Mouse (Mus musculus) gastrocnemius, adult 18-20 months (tissue): Measurements from ENCODE around the gene Morc4. TPM values are rescaled to one million over a fixed set of nuclear protein-coding genes. Genes with fewer than 3 reads are reported as not detected.
A peak's percentile ranks its signal among the peaks of the same experiment; 100 is the strongest.

Experiments used
- DNase-seq: peaks from one replicate; pipeline ENCODE4 v3.0.0; 2021; ENCODE audit warnings: low spot score
- total RNA-seq, 2 experiments: library from RNA; stranded (reverse); gene quantifications; 2 replicates each; pipeline ENCODE4 v1.2.3; 2021

The Morc4 gene
- total RNA-seq, 2 experiments from 2014 or later, result 3.8 to 5.7 TPM

DNA sequence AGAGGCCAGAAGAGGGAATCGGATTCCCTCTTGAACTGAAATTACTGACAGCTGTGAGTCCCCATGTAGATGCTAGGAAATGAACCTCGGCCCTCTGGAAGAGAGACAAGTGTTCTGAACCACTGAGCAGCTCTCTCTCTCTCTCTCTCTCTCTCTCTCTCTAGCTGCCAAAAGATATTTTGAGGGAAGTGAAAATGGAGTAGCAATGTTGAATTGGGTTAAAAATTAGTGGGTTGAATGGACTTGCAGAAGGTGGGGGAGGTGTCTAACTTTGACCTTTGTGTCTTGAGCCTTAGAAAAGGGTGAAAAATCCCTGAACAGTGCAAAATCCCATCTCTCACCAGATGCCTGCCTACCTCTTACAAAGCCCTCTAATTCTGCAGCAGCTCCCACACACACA lies 64.1 kb downstream of the Morc4 start:
- DNase-seq, result peak; percentile 2

DNA sequence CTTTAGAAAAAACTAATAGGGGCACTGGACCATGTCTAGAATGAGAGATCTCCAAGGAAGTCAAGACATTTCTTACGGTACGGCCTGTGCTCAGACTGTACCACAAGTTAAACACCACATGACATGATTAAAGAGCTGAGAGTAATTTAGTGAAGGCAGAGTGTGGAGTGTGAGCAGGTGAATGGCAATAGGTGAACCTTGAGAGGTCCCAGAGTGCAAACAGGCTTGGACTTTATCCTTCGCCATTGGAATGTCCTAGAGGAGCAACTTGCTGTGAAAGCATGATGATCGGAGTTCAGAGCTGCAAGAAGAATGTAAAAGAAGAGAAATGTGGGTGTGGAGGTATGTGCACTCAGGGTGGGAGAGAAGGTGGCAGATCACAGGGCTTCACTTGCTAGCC lies 65.6 kb downstream of the Morc4 start:
- DNase-seq, result no peak

DNA sequence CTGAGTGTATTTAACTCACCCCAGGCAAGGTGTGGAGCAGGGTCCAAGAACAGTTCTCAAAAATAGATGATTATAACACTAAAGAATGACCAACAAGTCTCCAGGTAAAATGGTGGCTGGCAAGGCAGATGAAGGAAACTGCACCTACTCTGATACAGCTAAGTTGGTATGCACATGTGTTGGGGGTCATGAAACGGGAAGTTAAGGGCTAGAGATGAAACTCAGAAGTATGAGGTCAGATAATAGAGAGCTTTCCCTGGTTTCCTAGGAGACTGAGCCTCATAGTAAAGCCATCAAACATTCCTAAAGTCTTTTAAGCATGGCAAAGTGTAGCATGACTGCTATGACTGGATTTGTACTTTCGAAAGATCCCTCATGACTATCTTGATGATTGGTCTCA lies 68.4 kb downstream of the Morc4 start:
- no peak for DNase-seq

- DNase-seq, result no peak
These were observed 71.0 kb downstream of the Morc4 start, which contains the start of gene Cldn2 for GRCm38 (mm10) chrX:139800406-139800878. Gene Cldn2 (plus strand): TSS chrX:139800828.

- no peak for DNase-seq
These were observed 71.5 kb downstream of the Morc4 start for GRCm38 (mm10) chrX:139799953-139800352.

DNA sequence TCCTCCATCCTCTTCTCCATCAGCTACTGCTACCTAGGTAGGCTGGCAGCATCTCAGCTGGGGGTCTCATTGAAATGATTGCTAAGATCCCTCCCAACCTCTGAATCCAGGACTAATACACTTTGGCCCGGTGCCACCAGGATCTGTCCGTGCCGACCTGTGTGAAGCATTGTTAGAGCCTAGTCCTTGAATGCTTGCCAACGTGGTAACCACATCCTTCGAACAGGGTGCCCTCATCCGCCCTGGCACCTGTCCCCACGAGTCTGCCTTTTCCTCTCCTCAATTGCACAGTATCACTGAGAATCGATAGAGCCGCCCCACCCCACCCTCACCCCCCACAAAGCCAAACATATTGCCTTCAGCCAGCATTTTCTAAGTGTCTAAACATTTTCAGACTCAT lies 73.6 kb downstream of the Morc4 start:
- no peak for DNase-seq

DNA sequence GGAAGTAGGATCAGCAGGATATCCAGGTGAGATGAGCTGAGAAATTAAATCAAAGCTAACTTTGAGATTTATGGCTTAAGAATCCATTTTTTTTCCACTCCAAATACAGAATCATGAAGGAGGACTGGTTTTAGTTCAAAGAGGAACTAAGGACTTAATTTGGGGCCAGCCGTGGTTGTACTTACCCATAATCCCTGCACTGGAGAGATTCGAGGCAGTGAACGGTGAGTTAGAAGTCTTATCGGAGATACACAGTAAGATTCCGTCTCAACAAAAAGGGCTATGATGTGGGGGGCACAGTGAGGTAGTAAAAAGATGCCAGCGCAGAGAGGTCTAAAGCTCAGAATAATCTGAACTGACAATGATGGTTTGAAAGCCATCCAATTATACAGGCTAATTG lies 75.4 kb downstream of the Morc4 start:
- no peak for DNase-seq

DNA sequence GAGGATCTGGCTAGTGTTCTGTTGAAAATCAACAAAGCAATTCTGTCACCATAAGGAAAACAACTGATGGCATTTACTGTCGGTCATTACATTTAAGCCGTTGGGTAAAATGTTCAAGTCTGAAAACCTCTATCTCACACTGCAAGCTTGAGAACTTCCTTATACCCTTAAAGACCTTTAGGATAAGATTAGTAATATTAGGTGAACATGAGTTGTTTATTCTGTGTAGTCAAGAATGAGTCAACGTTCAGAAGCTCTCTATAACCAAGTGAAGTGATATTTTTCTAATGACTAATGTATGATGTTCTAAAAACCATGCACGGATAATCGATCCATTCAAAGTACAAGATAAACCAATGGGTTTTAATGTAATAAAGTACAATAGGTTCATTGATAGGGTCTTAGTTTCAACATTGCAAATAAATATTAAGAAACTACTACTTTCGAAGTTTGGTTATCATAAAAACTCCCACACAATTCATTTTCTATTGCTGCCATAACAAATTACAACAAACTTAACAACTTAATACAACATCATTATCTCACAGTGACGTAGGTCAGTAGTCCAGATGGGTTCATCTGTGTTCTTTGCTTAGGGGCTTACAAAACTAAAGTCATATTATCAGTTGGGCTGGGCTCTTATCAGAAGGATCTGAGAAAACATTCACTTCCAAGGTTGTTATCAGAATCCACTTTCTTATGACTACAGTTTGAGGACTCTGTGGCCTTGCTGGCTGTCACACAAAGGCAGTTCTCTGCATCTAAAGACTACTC lies 77.2 kb downstream of the Morc4 start:
- DNase-seq, result no peak

DNA sequence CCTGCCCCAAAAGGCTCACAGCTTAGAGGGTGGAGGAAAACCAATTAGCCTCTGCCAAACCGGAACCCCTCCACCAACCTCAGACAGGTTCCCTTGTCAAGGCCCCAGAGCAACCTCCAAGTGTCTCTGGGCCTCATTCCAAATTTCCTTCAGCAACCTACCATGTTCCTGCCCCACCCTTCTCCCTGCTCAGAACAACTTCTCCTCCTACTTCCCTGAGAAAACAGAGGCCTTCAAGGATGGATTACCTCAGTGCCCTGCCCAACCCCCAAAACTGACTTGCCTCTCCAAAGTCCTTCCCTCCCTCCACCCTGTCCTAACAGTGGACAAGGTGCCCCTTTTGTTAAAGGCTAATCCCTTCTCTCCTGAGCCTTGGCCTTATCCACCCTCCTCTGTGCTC lies 85.7 kb downstream of the Morc4 start:
- no peak for DNase-seq

DNA sequence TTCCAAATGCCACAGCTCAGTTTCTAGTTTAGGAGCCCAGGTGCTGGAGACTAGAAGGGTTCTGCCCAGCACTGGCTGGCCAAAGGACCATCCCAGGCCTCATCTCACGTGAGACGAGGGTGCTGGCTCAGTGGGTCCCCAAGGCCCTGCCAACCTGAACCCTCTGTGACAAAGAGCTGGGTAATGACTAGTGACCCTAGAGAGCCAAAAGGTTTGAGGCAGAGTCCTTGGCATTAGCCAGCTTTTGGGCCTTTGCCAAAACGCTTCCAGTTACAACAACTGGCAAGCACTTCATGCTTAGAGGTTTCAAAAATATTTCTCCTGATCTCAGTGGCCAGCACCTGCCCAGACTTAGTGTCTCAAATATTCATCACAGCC lies 88.4 kb downstream of the Morc4 start:
- DNase-seq, result peak; percentile 62

DNA sequence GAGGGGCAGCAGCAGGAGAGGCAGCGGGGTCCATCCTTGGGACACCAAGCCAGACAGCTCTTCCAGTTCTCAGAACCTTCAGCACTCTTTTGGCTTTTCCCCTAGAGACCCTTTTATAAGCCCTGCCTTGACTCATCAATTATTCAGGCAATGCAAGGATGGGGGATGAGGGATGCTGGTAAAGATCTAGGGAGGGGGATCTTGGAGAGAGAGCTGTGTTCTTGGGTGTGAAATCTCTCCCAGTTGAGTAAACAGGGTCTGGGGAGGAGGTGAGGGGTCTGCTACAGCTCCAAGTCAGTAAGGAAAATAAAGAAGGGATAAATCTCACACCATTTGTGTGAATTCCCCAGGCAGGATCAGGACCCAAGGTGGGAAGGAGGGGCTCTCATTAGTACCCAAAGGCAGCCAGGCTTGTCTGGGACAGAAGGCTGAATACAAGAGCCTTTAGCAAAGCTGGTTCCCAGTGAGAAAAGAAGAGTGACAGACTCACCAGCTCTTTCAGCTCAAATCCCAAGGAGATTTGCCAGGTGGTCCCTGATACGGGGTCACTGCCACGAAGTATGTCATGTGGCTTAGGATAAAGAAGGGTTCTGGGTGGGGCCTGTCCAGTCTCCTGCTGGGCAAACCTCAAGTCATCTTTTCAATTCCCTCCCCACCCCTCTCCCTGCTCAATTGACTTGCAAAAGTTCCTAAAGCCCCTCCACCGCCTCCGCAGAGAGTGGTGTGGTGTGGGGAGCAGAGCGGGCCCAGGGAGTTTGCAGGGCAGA lies 89.0 kb downstream of the Morc4 start, which contains the start of gene Ripply1:
Gene Ripply1, minus strand, starts transcription at position 76 of the 767 bp plus-strand sequence.
- no peak for DNase-seq

- no peak for DNase-seq
These were observed 89.9 kb downstream of the Morc4 start for GRCm38 (mm10) chrX:139781563-139781962.

GRCm38 (mm10) chrX:139780988-139781387 lies 90.5 kb downstream of the Morc4 start:
- DNase-seq, result no peak

GRCm38 (mm10) chrX:139779401-139779800 lies 92.1 kb downstream of the Morc4 start:
- DNase-seq, result no peak

- DNase-seq, result no peak
These were observed 92.6 kb downstream of the Morc4 start for GRCm38 (mm10) chrX:139778886-139779285.

DNA sequence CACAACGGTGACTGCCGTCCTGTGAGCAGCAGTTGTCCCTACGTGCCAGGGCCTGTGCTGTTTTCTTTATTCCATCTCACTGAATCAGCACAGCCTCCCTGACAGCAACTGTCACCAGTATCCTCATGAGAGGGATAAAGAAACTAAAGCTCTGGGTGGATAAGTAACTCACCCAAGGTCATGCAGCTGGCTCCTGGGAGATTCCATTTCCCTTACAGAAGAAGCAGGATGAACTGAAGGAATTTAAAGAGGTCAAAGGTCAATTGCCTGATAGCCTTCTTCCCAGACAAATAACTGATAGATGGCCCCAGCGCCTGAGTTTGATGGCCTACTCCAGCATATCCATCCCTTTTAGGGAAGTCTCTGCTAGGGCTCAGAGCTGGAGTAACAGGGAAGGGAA lies 94.1 kb downstream of the Morc4 start:
- no peak for DNase-seq

GRCm38 (mm10) chrX:139775084-139775612 lies 96.3 kb downstream of the Morc4 start:
- DNase-seq, result no peak

DNA sequence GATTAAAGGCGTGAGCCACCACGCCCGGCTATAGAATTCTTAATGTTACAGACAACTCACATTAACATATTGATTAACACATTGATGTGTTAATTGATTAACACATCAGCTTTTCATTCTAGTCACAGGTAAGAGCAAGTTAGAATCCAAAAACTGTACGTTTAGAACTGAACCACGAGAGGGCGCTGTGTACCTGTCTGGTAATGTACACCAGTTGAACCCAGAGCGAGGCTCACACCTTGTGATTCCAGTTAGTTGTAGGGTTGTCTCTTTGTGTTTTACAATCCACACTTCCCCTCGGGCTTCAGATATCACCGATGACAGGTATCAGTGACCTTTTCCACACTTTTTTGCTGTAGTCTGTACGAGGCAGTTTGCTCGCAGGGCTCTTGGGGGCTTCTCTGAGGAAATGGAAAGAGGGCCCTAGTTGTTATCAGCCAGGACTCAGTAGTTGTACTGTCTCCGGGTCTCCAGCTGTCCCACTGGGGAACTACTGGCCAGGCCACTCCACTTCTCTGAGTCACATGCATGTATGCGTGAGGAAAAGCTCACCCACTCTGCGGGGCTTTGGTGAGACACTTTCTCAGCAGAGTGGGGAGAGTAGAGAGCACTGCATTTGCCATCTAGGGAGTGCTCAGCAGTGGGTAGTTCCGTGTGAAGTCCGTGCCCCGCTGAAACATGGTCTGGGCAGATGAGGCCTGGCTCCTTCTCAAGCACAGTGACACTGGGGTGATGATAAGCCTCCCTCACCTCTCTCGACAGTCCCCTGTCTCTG lies 97.0 kb downstream of the Morc4 start:
- DNase-seq, result peak; percentile 21
